In genomic region chr1:182983496-182984127, GRCm38 (mm10) we compare ENCODE assay signal across 9 mouse cellular contexts. TPM values are rescaled to one million over a fixed set of nuclear protein-coding genes. Genes with fewer than 3 reads are reported as not detected.
DNase-seq lines count a peak whose midpoint lies in the region; ATAC-seq lines count a peak whose summit lies in the region.
"Had no signal": no experiment of that assay in that cellular context is flagged by ENCODE, and none has a peak within 500 bp of the region (broad histone marks: within the 10 kb centered on the region; RNA-seq: fewer than 3 reads in every experiment).

No protein-coding gene starts in this region.

- no peak for DNase-seq in heart, postnatal 14 days
- DNase-seq in midbrain, embryonic 14.5 days, result no peak
- DNase-seq in spleen, adult 18-20 months, result no peak
- no peak for DNase-seq in spleen, adult 12 weeks (ENCODE audit: low spot score)
- DNase-seq in adrenal gland, adult (ENCODE audit: inconsistent age in 2 of 2, low spot score in 1 of 2), result no peak

- no peaks in the 10 kb centered on the region for H3K36me3 ChIP-seq in heart, embryonic 13.5 days
- no peaks in the 10 kb centered on the region for H3K36me3 ChIP-seq in embryonic facial prominence, embryonic 12.5 days
- no peaks in the 10 kb centered on the region for H3K36me3 ChIP-seq in hindbrain, embryonic 16.5 days (ENCODE audit: control insufficient read depth, insufficient read depth, low read length)
- H3K36me3 ChIP-seq in midbrain, embryonic 14.5 days (ENCODE audit: control insufficient read depth, insufficient read depth, low read length), result no peaks in the 10 kb centered on the region

- H3K4me2 ChIP-seq in heart, embryonic 13.5 days, result peak overlapping the region; percentile 69
- peak overlapping the region; percentile 60 for H3K4me2 ChIP-seq in embryonic facial prominence, embryonic 12.5 days (replicated peaks)
- peak overlapping the region; percentile 53 for H3K4me2 ChIP-seq in hindbrain, embryonic 16.5 days (ENCODE audit: low read length)
- H3K4me2 ChIP-seq in midbrain, embryonic 14.5 days (ENCODE audit: low read length), result peak overlapping the region; percentile 58

- no peaks in the 10 kb centered on the region for H3K27me3 ChIP-seq in heart, embryonic 13.5 days (replicated peaks)
- H3K27me3 ChIP-seq in embryonic facial prominence, embryonic 12.5 days, result no peaks in the 10 kb centered on the region
- H3K27me3 ChIP-seq in hindbrain, embryonic 16.5 days (replicated peaks; ENCODE audit: control insufficient read depth, insufficient read depth, low read length), result no peaks in the 10 kb centered on the region
- no peaks in the 10 kb centered on the region for H3K27me3 ChIP-seq in midbrain, embryonic 14.5 days (ENCODE audit: control insufficient read depth, insufficient read depth, low read length)
- H3K27me3 ChIP-seq: Patski had no signal

- H3K9me3 ChIP-seq in heart, embryonic 13.5 days, result no peaks in the 10 kb centered on the region
- no peaks in the 10 kb centered on the region for H3K9me3 ChIP-seq in embryonic facial prominence, embryonic 12.5 days
- H3K9me3 ChIP-seq in hindbrain, embryonic 16.5 days (ENCODE audit: control insufficient read depth, low read length), result no peaks in the 10 kb centered on the region
- H3K9me3 ChIP-seq in midbrain, embryonic 14.5 days (ENCODE audit: control insufficient read depth, low read length), result no peaks in the 10 kb centered on the region

- H3K27ac ChIP-seq in heart, embryonic 13.5 days (replicated peaks), result peak overlapping the region; percentile 85
- H3K27ac ChIP-seq in embryonic facial prominence, embryonic 12.5 days, result peak overlapping the region; percentile 1; the same call in 1 of the 2 replicates
- peak overlapping the region; percentile 9; the same call in 1 of the 2 replicates for H3K27ac ChIP-seq in hindbrain, embryonic 16.5 days (ENCODE audit: low read depth, low read length)
- H3K27ac ChIP-seq in midbrain, embryonic 14.5 days (replicated peaks; ENCODE audit: low read depth, low read length), result peak overlapping the region; percentile 47

- peak overlapping the region; percentile 75 for H3K9ac ChIP-seq in heart, embryonic 13.5 days
- no peak overlapping the region for H3K9ac ChIP-seq in embryonic facial prominence, embryonic 12.5 days
- H3K9ac ChIP-seq in hindbrain, embryonic 16.5 days (ENCODE audit: low read depth, low read length), result peak overlapping the region; percentile 15
- peak overlapping the region; percentile 47 for H3K9ac ChIP-seq in midbrain, embryonic 14.5 days (replicated peaks; ENCODE audit: low read length)

- H3K4me3 ChIP-seq in heart, embryonic 13.5 days, result peak overlapping the region; percentile 39
- H3K4me3 ChIP-seq in embryonic facial prominence, embryonic 12.5 days, result peak overlapping the region; percentile 28
- peak overlapping the region; percentile 24 for H3K4me3 ChIP-seq in hindbrain, embryonic 16.5 days (ENCODE audit: low read length)
- H3K4me3 ChIP-seq in midbrain, embryonic 14.5 days (replicated peaks; ENCODE audit: low read depth, low read length), result peak overlapping the region; percentile 26; the same call in 1 of the 2 replicates

- no peak for ATAC-seq in heart, embryonic 13.5 days (ENCODE audit: extremely low read depth, insufficient number of reproducible peaks, low FRiP score, low TSS enrichment)
- ATAC-seq in embryonic facial prominence, embryonic 12.5 days (ENCODE audit: insufficient number of reproducible peaks, insufficient read depth, low FRiP score, low TSS enrichment), result no peak
- peak; percentile 19; the same call in 1 of the 2 replicates for ATAC-seq in hindbrain, embryonic 16.5 days
- peak; percentile 32; the same call in 1 of the 2 replicates for ATAC-seq in midbrain, embryonic 14.5 days (ENCODE audit: low FRiP score, low TSS enrichment)

- intact Hi-C loops in heart, postnatal 14 days (cut with DNase I), result no loop called here

- 40% methylated on average over 14 of the region's 14 CpGs for WGBS in heart, embryonic 13.5 days
- WGBS in embryonic facial prominence, embryonic 12.5 days, result 50% methylated on average over 14 of the region's 14 CpGs
- WGBS in hindbrain, embryonic 16.5 days, result 58% methylated on average over 14 of the region's 14 CpGs
- 60% methylated on average over 14 of the region's 14 CpGs for WGBS in midbrain, embryonic 14.5 days

- peaks cover 33% of the 10 kb centered on the region for H3K4me1 ChIP-seq in heart, embryonic 13.5 days
- peaks cover 9% of the 10 kb centered on the region for H3K4me1 ChIP-seq in embryonic facial prominence, embryonic 12.5 days
- peaks cover 6% of the 10 kb centered on the region for H3K4me1 ChIP-seq in hindbrain, embryonic 16.5 days (ENCODE audit: control insufficient read depth, insufficient read depth, low read depth, low read length)
- peaks cover 6% of the 10 kb centered on the region; the same call in 1 of the 2 replicates for H3K4me1 ChIP-seq in midbrain, embryonic 14.5 days (ENCODE audit: control insufficient read depth, insufficient read depth, low read length)

RNA-seq across cellular contexts. Expression of gene Tlr5, which starts 29.0 kb away (rescaled TPM):
- polyA plus RNA-seq in heart, embryonic 13.5 days (2015; fragmentation: Nextera tagmentation; extraction: Ambion mirVana), result 3.1 and 3.6 TPM in 2 replicates
- total RNA-seq in heart, postnatal 14 days (2021), result 1 to 10 TPM; 1.7 to 2.1 TPM
- 0.51 and 0.52 TPM in 2 replicates for polyA plus RNA-seq in embryonic facial prominence, embryonic 12.5 days (2016; fragmentation: Nextera tagmentation; extraction: Ambion mirVana)
- polyA plus RNA-seq in hindbrain, embryonic 16.5 days (2015; fragmentation: Nextera tagmentation; extraction: Ambion mirVana), result 0.19 and 0.60 TPM in 2 replicates
- 0.09 and 0.25 TPM in 2 replicates for polyA plus RNA-seq in midbrain, embryonic 14.5 days (2014; fragmentation: Nextera tagmentation; extraction: Ambion mirVana)
- polyA plus RNA-seq: Patski had no signal

Comparison
In these comparisons a context has a peak if more than half of its experiments do, and no peak if none do; other contexts are left out.
1. ATAC-seq: peak in hindbrain, embryonic 16.5 days (single experiment) and midbrain, embryonic 14.5 days (single experiment); none in heart, embryonic 13.5 days (single experiment) and embryonic facial prominence, embryonic 12.5 days (single experiment).
2. H3K27ac ChIP-seq: peak in every context shown above with its lines; median percentile 85 in heart, embryonic 13.5 days; 47 in midbrain, embryonic 14.5 days; 9 in hindbrain, embryonic 16.5 days; 1 in embryonic facial prominence, embryonic 12.5 days.
3. Peak in every context shown above with its lines, with median percentiles within 50 percentile points of each other: H3K4me2 ChIP-seq and H3K4me3 ChIP-seq.